Mouse (Mus musculus) G1E (cell line): ENCODE results near the gene Ybx2. TPM values are rescaled to one million over a fixed set of nuclear protein-coding genes. Genes with fewer than 3 reads are reported as not detected.

Experiments
- ATAC-seq: 2 replicates; pipeline ENCODE4 v1.8.0; 2016; ENCODE audit warnings: mild to moderate bottlenecking; ENCODE audit not compliant: insufficient number of reproducible peaks, poor library complexity, low FRiP score, severe bottlenecking; ENCODE audit errors: extremely low read depth
- DNase-seq: peaks from one replicate; pipeline ENCODE4 v3.0.0; 2012; ENCODE audit warnings: low spot score
- H3K27me3 ChIP-seq: 2 replicates; pipeline ENCODE4 v1.6.1; 2012; ENCODE audit warnings: mild to moderate bottlenecking, low read length, inconsistent platforms; ENCODE audit not compliant: insufficient read depth
- H3K36me3 ChIP-seq: replicated peaks from 2 replicates; pipeline ENCODE3; 2012; ENCODE audit warnings: mild to moderate bottlenecking, inconsistent platforms
- H3K4me1 ChIP-seq: 2 replicates; pipeline ENCODE4 v1.6.1; 2012; ENCODE audit warnings: low read depth, low read length, inconsistent platforms, mixed read lengths; ENCODE audit not compliant: insufficient read depth
- H3K4me3 ChIP-seq: 2 replicates; pipeline ENCODE4 v1.5.1; 2012; ENCODE audit warnings: low read depth, mild to moderate bottlenecking, inconsistent platforms, low read length, moderate library complexity, mixed read lengths
- H3K9me3 ChIP-seq: replicated peaks from 2 replicates; pipeline ENCODE4 v1.6.1; 2012; ENCODE audit warnings: inconsistent platforms
- CTCF ChIP-seq: IDR thresholded peaks from 2 replicates; pipeline ENCODE4 v1.5.1; 2012; ENCODE audit warnings: low read depth, low read length, inconsistent platforms, mixed read lengths
- GATA1 ChIP-seq: IDR thresholded peaks from 2 replicates; pipeline ENCODE4 v1.6.1; 2012; ENCODE audit warnings: borderline replicate concordance, low read length, inconsistent platforms, mixed read lengths
- GATA2 ChIP-seq: IDR thresholded peaks from 2 replicates; pipeline ENCODE4 v1.6.1; 2012; ENCODE audit warnings: low read depth, low read length, inconsistent platforms, borderline replicate concordance
- POLR2AphosphoS5 ChIP-seq: IDR thresholded peaks from 2 replicates; pipeline ENCODE4 v1.6.1; 2012; ENCODE audit warnings: low read depth, low read length, inconsistent platforms; ENCODE audit not compliant: insufficient replicate concordance
- TAL1 ChIP-seq: conservative IDR thresholded peaks from 2 replicates; pipeline ENCODE4 v1.6.1; 2012; ENCODE audit warnings: low read depth, low read length, inconsistent platforms, mixed read lengths
- polyA plus RNA-seq: library from polyadenylated mRNA; stranded (reverse); fragments of >175 nt; gene quantifications from 2 replicates; pipeline ENCODE4 v1.2.3, GENCODE M21; 2012
- total RNA-seq, 2 experiments: library from RNA; stranded (forward) in 1 of 2; stranded (reverse) in 1 of 2; fragments of 200-1000 nt in 1 of 2; fragments of >200 nt in 1 of 2; fragmentation: Nextera tagmentation in 1 of 2; gene quantifications; 2 replicates each; pipeline ENCODE4 v1.2.3; 2014 to 2017

Ybx2 gene
- total and polyA plus RNA-seq, 3 experiments: 1.4 TPM; not detected in 2

DNA sequence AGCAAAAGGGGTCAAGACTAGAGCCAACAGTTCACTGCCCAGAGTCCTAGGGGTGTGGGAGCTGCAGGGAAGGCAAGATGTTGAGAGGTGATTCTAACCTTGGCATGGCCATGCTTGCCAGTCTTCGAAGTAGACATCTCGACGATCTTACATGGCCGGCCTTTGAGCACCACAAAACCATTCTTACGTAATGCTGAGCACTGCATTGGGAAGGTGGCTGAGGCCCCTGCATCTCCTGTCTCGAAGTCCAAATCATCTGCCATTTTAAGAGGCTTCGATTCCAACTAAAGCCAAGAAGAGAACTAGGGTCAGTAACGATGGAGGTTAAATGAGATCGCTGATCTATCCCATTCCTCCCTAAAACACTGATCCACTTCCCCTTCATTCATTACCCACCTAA is 16.5 kb upstream of the Ybx2 start:
- H3K4me1 ChIP-seq: peaks cover 66% of the 10 kb centered on the region
- H3K9me3 ChIP-seq: no peaks in the 10 kb centered on the region
- TF ChIP-seq GATA2 (no peak), POLR2AphosphoS5 (no peak), GATA1 (no peak), CTCF (no peak), TAL1 (no peak)
- DNase-seq (no peak), ATAC-seq (no peak)
- H3K36me3 ChIP-seq: peaks cover 64% of the 10 kb centered on the region
- peak overlapping the region; percentile 96 for H3K4me3 ChIP-seq
- no peaks in the 10 kb centered on the region for H3K27me3 ChIP-seq

GRCm38 (mm10) chr11:69919661-69920265 is 15.8 kb upstream of the Ybx2 start:
- no peaks in the 10 kb centered on the region for H3K27me3 ChIP-seq
- H3K36me3 ChIP-seq: peaks cover 57% of the 10 kb centered on the region
- DNase-seq (peak; percentile 76), ATAC-seq (no peak; the same call in 1 of the 2 replicates)
- H3K4me3 ChIP-seq: peak overlapping the region; percentile 96
- peaks cover 61% of the 10 kb centered on the region for H3K4me1 ChIP-seq
- TF ChIP-seq TAL1: no peak
- no peak for TF ChIP-seq CTCF
- no peak for TF ChIP-seq POLR2AphosphoS5
- no peak for TF ChIP-seq GATA2
- TF ChIP-seq GATA1: no peak
- no peaks in the 10 kb centered on the region for H3K9me3 ChIP-seq

GRCm38 (mm10) chr11:69920266-69921031 is 15.1 kb upstream of the Ybx2 start:
- TF ChIP-seq CTCF: no peak
- no peak for TF ChIP-seq GATA1
- TF ChIP-seq POLR2AphosphoS5: no peak
- no peak for TF ChIP-seq GATA2
- TF ChIP-seq TAL1: no peak
- H3K4me1 ChIP-seq: peaks cover 55% of the 10 kb centered on the region
- peak; percentile 45 for DNase-seq
- no peaks in the 10 kb centered on the region for H3K27me3 ChIP-seq
- ATAC-seq: no peak
- H3K9me3 ChIP-seq: no peaks in the 10 kb centered on the region
- H3K36me3 ChIP-seq: peaks cover 50% of the 10 kb centered on the region
- H3K4me3 ChIP-seq: peak overlapping the region; percentile 96

DNA sequence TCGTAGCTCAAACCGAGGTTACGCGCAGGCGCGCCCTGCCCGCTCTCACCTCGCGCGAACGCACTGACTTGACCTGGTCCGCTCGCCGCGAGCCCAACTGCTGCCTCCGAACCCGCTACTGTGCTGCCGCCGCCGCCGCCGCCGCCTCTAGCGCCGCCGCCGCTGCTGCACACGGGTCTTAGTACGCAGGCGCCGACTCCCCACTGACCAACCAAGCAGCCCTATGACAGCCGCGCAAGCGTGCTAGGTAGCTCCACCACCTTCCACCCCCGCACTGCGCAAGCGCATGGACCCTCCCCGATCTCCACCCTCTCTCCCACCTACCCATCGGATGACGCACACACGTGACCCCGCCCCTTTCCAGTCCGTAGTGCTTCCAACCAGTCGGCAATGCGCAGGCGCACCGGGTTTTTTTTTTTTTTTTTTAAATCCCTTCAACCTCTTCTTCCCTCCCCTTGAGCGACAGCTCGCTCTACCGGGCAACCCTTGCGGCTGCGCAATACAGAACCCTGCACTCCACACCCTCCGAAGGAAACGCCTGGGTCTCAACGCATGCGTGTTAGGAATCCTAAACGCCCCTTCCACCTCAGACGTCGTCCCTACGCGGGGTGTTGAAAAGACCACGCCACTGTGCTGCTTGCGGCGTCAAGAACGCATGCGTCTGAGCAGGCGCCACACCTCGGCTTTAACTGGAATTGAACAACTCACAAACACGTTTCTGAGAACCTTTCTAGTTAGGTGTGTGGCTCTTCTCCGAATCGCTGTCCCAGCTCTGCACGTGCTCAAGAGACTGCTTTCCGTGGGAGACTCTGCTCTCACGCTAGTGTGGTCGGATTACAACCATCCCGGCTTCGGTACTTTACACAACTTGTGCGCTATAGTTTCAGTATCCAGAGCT is 14.2 kb upstream of the Ybx2 start, which contains the start of gene Eif5a:
TSS of gene Eif5a (minus strand) at position 845 of the 898 bp plus-strand sequence.
- peaks cover 46% of the 10 kb centered on the region for H3K4me1 ChIP-seq

GRCm38 (mm10) chr11:69922012-69922756 is 13.4 kb upstream of the Ybx2 start:
- DNase-seq (no peak), ATAC-seq (no peak)
- Histone ChIP-seq H3K4me1 (peaks cover 38% of the 10 kb centered on the region), H3K9me3 (no peaks in the 10 kb centered on the region), H3K36me3 (peaks cover 34% of the 10 kb centered on the region), H3K4me3 (peak overlapping the region; percentile 96), H3K27me3 (no peaks in the 10 kb centered on the region)
- TF ChIP-seq POLR2AphosphoS5 (no peak), GATA2 (no peak), CTCF (no peak), TAL1 (no peak), GATA1 (no peak)

More for the DNA sequence above, 14.2 kb upstream of the Ybx2 start, which contains the start of gene Eif5a:
- Histone ChIP-seq H3K4me3 (peak within 1 kb of the TSS; percentile 96), H3K9me3 (no peaks in the 10 kb centered on the region), H3K27me3 (no peaks in the 10 kb centered on the region), H3K36me3 (peaks cover 41% of the 10 kb centered on the region)
- peak; percentile 85 for ATAC-seq
- peak; percentile 93 for DNase-seq
- TF ChIP-seq TAL1 (no peak), GATA2 (no peak), POLR2AphosphoS5 (no peak), GATA1 (no peak), CTCF (no peak)
